34 mouse cellular contexts compared by ENCODE assay signal in genomic region chr15:57461284-57461683, GRCm38 (mm10). TPM values are rescaled to one million over a fixed set of nuclear protein-coding genes. Genes with fewer than 3 reads are reported as not detected.
DNase-seq lines count a peak whose midpoint lies in the region; ATAC-seq and TF ChIP-seq lines count a peak whose summit lies in the region.
"Had no signal": no experiment of that assay in that cellular context is flagged by ENCODE, and none has a peak within 500 bp of the region (broad histone marks: within the 10 kb centered on the region; RNA-seq: fewer than 3 reads in every experiment).

No protein-coding gene starts in this region.

- no peak for DNase-seq in forebrain, embryonic 11.5 days (ENCODE audit: low spot score)
- DNase-seq in forebrain, postnatal 0 days = no peak
- DNase-seq in Muller cell, postnatal 12 days (ENCODE audit: inconsistent ontology term) = peak; percentile 25
- peak; percentile 4 for DNase-seq in gonadal fat pad, adult 2 months (ENCODE audit: low read depth)
- DNase-seq: adrenal gland, postnatal 10 days; adrenal gland, postnatal 36 days; cerebellum, adult 11 months; cerebellum, adult 2 months; cerebellum, adult 9-11 months; cerebellum, postnatal 25 days; gastrocnemius, adult 2 months; gastrocnemius, postnatal 14 days; heart, adult 18-20 months; heart, postnatal 14 days; heart, postnatal 4 days had no signal

- ATAC-seq in forebrain, embryonic 13.5 days = peak; percentile 50; the same call in 1 of the 2 replicates
- ATAC-seq in forebrain, embryonic 11.5 days (replicated peaks; ENCODE audit: low FRiP score) = no peak
- ATAC-seq in forebrain, postnatal 0 days = peak; percentile 29; the same call in 1 of the 2 replicates
- no peak for ATAC-seq in forebrain, embryonic 15.5 days (replicated peaks)
- no peak for ATAC-seq in intestine, postnatal 0 days
- ATAC-seq: hindbrain, postnatal 0 days; inflammation-experienced regulatory T-cells, adult 6 months; intestine, embryonic 16.5 days; Patski had no signal

- TF ChIP-seq CTCF in forebrain, postnatal 0 days (IDR thresholded peaks at IDR 0.05; ENCODE audit: low read depth) = no peak
- TF ChIP-seq CTCF in intestine, postnatal 0 days (IDR thresholded peaks at IDR 0.05; ENCODE audit: low read depth) = no peak

- no peak overlapping the region for H3K27ac ChIP-seq in forebrain, embryonic 13.5 days
- H3K27ac ChIP-seq in forebrain, embryonic 11.5 days (ENCODE audit: low read depth, low read length) = no peak overlapping the region
- H3K27ac ChIP-seq in forebrain, postnatal 0 days (ENCODE audit: low read depth, low read length) = no peak overlapping the region
- no peak overlapping the region for H3K27ac ChIP-seq in forebrain, embryonic 15.5 days (replicated peaks)
- no peak overlapping the region for H3K27ac ChIP-seq in intestine, postnatal 0 days (ENCODE audit: low read depth, low read length)
- H3K27ac ChIP-seq: embryonic facial prominence, embryonic 12.5 days; embryonic facial prominence, embryonic 15.5 days; gastrocnemius, adult 2 months; heart, embryonic 10.5 days; heart, embryonic 13.5 days; hindbrain, embryonic 14.5 days; hindbrain, postnatal 0 days had no signal

- H3K4me3 ChIP-seq in forebrain, embryonic 13.5 days = no peak overlapping the region
- H3K4me3 ChIP-seq in forebrain, embryonic 11.5 days (ENCODE audit: low read depth, low read length) = no peak overlapping the region
- no peak overlapping the region for H3K4me3 ChIP-seq in forebrain, postnatal 0 days (ENCODE audit: low read depth, low read length)
- H3K4me3 ChIP-seq in forebrain, embryonic 15.5 days = no peak overlapping the region
- no peak overlapping the region for H3K4me3 ChIP-seq in intestine, postnatal 0 days (ENCODE audit: low read depth, low read length)
- H3K4me3 ChIP-seq: embryonic facial prominence, embryonic 12.5 days; embryonic facial prominence, embryonic 15.5 days; gastrocnemius, adult 2 months; heart, embryonic 10.5 days; heart, embryonic 13.5 days had no signal

- H3K4me2 ChIP-seq in forebrain, embryonic 13.5 days = no peak overlapping the region
- H3K4me2 ChIP-seq in forebrain, embryonic 11.5 days (ENCODE audit: low read depth, low read length, severe bottlenecking) = no peak overlapping the region
- H3K4me2 ChIP-seq in forebrain, postnatal 0 days (ENCODE audit: low read depth) = no peak overlapping the region
- no peak overlapping the region for H3K4me2 ChIP-seq in forebrain, embryonic 15.5 days (replicated peaks)
- no peak overlapping the region for H3K4me2 ChIP-seq in intestine, postnatal 0 days (replicated peaks; ENCODE audit: low read depth)
- H3K4me2 ChIP-seq: embryonic facial prominence, embryonic 12.5 days; embryonic facial prominence, embryonic 15.5 days; heart, embryonic 13.5 days; hindbrain, embryonic 14.5 days had no signal

- 30% methylated on average over 1 of the region's 1 CpGs for WGBS in forebrain, embryonic 13.5 days
- 38% methylated on average over 1 of the region's 1 CpGs for WGBS in forebrain, embryonic 11.5 days
- WGBS in forebrain, postnatal 0 days = 20% methylated on average over 1 of the region's 1 CpGs
- 29% methylated on average over 1 of the region's 1 CpGs for WGBS in forebrain, embryonic 15.5 days
- WGBS in intestine, postnatal 0 days = 68% methylated on average over 1 of the region's 1 CpGs

- H3K4me1 ChIP-seq in forebrain, embryonic 13.5 days = no peaks in the 10 kb centered on the region
- no peaks in the 10 kb centered on the region for H3K4me1 ChIP-seq in forebrain, embryonic 11.5 days (replicated peaks; ENCODE audit: control insufficient read depth, insufficient read depth, low read length)
- H3K4me1 ChIP-seq in forebrain, postnatal 0 days (ENCODE audit: insufficient read depth) = no peaks in the 10 kb centered on the region
- no peaks in the 10 kb centered on the region for H3K4me1 ChIP-seq in forebrain, embryonic 15.5 days
- H3K4me1 ChIP-seq in intestine, postnatal 0 days (replicated peaks; ENCODE audit: control insufficient read depth, insufficient read depth, low read length) = no peaks in the 10 kb centered on the region
- H3K4me1 ChIP-seq: embryonic facial prominence, embryonic 15.5 days; heart, embryonic 10.5 days; heart, embryonic 13.5 days had no signal

- H3K36me3 ChIP-seq in forebrain, embryonic 13.5 days (ENCODE audit: poor library complexity, severe bottlenecking) = no peaks in the 10 kb centered on the region
- no peaks in the 10 kb centered on the region for H3K36me3 ChIP-seq in forebrain, embryonic 11.5 days (ENCODE audit: control insufficient read depth, insufficient read depth, low read length)
- H3K36me3 ChIP-seq in forebrain, postnatal 0 days (ENCODE audit: insufficient read depth) = no peaks in the 10 kb centered on the region
- no peaks in the 10 kb centered on the region for H3K36me3 ChIP-seq in forebrain, embryonic 15.5 days
- no peaks in the 10 kb centered on the region for H3K36me3 ChIP-seq in intestine, postnatal 0 days (ENCODE audit: control insufficient read depth, insufficient read depth)
- H3K36me3 ChIP-seq: embryonic facial prominence, embryonic 12.5 days; embryonic facial prominence, embryonic 15.5 days; heart, embryonic 10.5 days; heart, embryonic 13.5 days had no signal

- H3K9me3 ChIP-seq in forebrain, embryonic 13.5 days (replicated peaks) = no peaks in the 10 kb centered on the region
- no peaks in the 10 kb centered on the region for H3K9me3 ChIP-seq in forebrain, embryonic 11.5 days (ENCODE audit: control insufficient read depth, low read length)
- H3K9me3 ChIP-seq in forebrain, postnatal 0 days (ENCODE audit: low read length) = no peaks in the 10 kb centered on the region
- no peaks in the 10 kb centered on the region for H3K9me3 ChIP-seq in forebrain, embryonic 15.5 days
- no peaks in the 10 kb centered on the region for H3K9me3 ChIP-seq in intestine, postnatal 0 days (ENCODE audit: control insufficient read depth)
- H3K9me3 ChIP-seq: embryonic facial prominence, embryonic 12.5 days; embryonic facial prominence, embryonic 15.5 days; heart, embryonic 10.5 days; heart, embryonic 13.5 days had no signal

- H3K9ac ChIP-seq in forebrain, embryonic 13.5 days = no peak overlapping the region
- H3K9ac ChIP-seq in forebrain, embryonic 11.5 days (ENCODE audit: low read length) = no peak overlapping the region
- no peak overlapping the region for H3K9ac ChIP-seq in forebrain, postnatal 0 days
- H3K9ac ChIP-seq in forebrain, embryonic 15.5 days (replicated peaks) = no peak overlapping the region
- no peak overlapping the region for H3K9ac ChIP-seq in intestine, postnatal 0 days (ENCODE audit: low read depth, low read length)
- H3K9ac ChIP-seq: embryonic facial prominence, embryonic 12.5 days; embryonic facial prominence, embryonic 15.5 days; heart, embryonic 13.5 days; hindbrain, embryonic 14.5 days had no signal

- no peaks in the 10 kb centered on the region for H3K27me3 ChIP-seq in forebrain, embryonic 13.5 days
- H3K27me3 ChIP-seq in forebrain, embryonic 11.5 days (ENCODE audit: control insufficient read depth, insufficient read depth, low read length) = no peaks in the 10 kb centered on the region
- no peaks in the 10 kb centered on the region for H3K27me3 ChIP-seq in forebrain, postnatal 0 days (ENCODE audit: insufficient read depth, low read length)
- H3K27me3 ChIP-seq in forebrain, embryonic 15.5 days = no peaks in the 10 kb centered on the region
- no peaks in the 10 kb centered on the region for H3K27me3 ChIP-seq in intestine, postnatal 0 days (replicated peaks; ENCODE audit: control insufficient read depth, insufficient read depth, low read length)
- H3K27me3 ChIP-seq: embryonic facial prominence, embryonic 12.5 days; embryonic facial prominence, embryonic 15.5 days; heart, embryonic 13.5 days had no signal

RNA-seq across cellular contexts. Expression of gene Slc22a22, which starts 16.1 kb away (rescaled TPM):
- not detected in 2 replicates for polyA plus RNA-seq in forebrain, embryonic 13.5 days (2015; fragmentation: Nextera tagmentation; extraction: Ambion mirVana)
- polyA plus RNA-seq in forebrain, embryonic 11.5 days (2014; fragmentation: Nextera tagmentation; extraction: Ambion mirVana) = not detected in 2 replicates
- 0.24 TPM in 1 of 2 replicates, not detected in the other for total RNA-seq in forebrain, postnatal 0 days (2014; rRNA removed)
- polyA plus RNA-seq in forebrain, postnatal 0 days (2015; fragmentation: Nextera tagmentation; extraction: Ambion mirVana) = not detected in 2 replicates
- polyA plus RNA-seq in forebrain, embryonic 15.5 days (2015; fragmentation: Nextera tagmentation; extraction: Ambion mirVana) = not detected in 2 replicates
- polyA plus RNA-seq in gonadal fat pad, adult 2 months (2012; rRNA removed) = 0.09 TPM in 1 of 2 replicates, not detected in the other
- polyA plus RNA-seq in intestine, postnatal 0 days (2015; fragmentation: Nextera tagmentation; extraction: Ambion mirVana) = not detected in 2 replicates
- total RNA-seq: adrenal gland, adult 18-20 months; adrenal gland, postnatal 10 days; adrenal gland, postnatal 36 days; common myeloid progenitor, adult 5-6 weeks; ES-E14; gastrocnemius, adult 2 months; gastrocnemius, postnatal 14 days; gastrocnemius, postnatal 4 days; heart, adult 18-20 months; heart, postnatal 14 days; heart, postnatal 4 days; hindbrain, postnatal 0 days had no signal
- polyA plus RNA-seq: cerebellum, adult 2 months; embryonic facial prominence, embryonic 12.5 days; frontal cortex, adult 2 months; heart, embryonic 10.5 days; heart, embryonic 13.5 days; heart, embryonic 16.5 days; hindbrain, embryonic 11.5 days; hindbrain, embryonic 14.5 days; hindbrain, postnatal 0 days; inflammation-experienced regulatory T-cells, adult 6 months; intestine, embryonic 16.5 days; Patski had no signal

Comparison
In these comparisons a context has a peak if more than half of its experiments do, and no peak if none do; other contexts are left out.
1. ATAC-seq: peak in forebrain, embryonic 13.5 days (single experiment) and forebrain, postnatal 0 days (single experiment); none in forebrain, embryonic 11.5 days (single experiment), forebrain, embryonic 15.5 days (single experiment) and intestine, postnatal 0 days (single experiment).
2. DNase-seq: peak in Muller cell, postnatal 12 days (single experiment) and gonadal fat pad, adult 2 months (single experiment); none in forebrain, embryonic 11.5 days (single experiment) and forebrain, postnatal 0 days (single experiment).